Mouse (Mus musculus) embryo, embryonic 10.5 days (tissue): Measurements from ENCODE around the gene Mdga2.

Source experiments
- DNase-seq: peaks from one replicate; pipeline ENCODE4 v3.0.0-alpha.2; 2015; ENCODE audit warnings: low spot score

The Mdga2 gene

DNA sequence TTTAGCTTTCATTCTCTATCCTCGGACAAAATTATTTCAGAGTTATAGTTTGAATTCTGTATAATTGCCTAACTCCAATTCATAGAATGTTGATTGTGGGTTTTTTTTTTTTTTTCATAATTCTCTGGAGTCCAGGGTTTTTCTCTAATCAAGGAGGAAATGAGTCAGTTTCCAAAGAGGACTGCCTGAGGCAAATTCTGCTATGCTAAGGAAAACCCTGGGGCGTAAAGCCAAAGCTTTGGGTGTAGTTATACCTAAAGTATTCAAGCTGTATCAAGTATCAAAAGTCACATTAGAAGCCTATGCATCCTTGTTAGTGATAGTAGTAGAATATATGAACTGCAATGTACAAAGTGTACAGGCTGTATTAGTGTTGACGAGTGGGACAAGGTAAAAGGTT, 519.6 kb downstream of the Mdga2 start:
- no peak for DNase-seq

DNA sequence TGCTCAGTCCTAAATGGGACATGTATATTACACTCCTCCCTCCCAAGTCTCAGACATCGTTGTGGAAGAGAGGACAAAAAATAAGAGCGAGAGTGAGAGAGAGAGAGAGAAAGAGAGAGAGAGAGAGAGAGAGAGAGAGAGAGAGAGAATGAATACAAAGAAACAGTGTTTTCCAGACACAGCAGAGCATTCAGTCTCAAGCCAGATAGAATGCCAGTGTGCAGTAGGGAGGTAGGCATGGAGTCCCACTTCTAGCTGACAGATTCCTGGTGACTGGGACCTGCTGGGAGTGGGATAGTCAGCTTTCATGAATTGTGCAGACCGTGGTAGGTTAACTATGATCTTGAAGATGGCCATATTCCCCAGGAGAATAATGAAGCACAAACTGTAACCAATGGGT, 542.8 kb downstream of the Mdga2 start:
- no peak for DNase-seq

- DNase-seq = peak; percentile 36
Measured at GRCm38 (mm10) chr12:66648605-66649552, 573.5 kb downstream of the Mdga2 start.

GRCm38 (mm10) chr12:66640408-66640807, 581.9 kb downstream of the Mdga2 start:
- no peak for DNase-seq

- DNase-seq = no peak
Measured at GRCm38 (mm10) chr12:66619944-66620343, 602.4 kb downstream of the Mdga2 start.

DNA sequence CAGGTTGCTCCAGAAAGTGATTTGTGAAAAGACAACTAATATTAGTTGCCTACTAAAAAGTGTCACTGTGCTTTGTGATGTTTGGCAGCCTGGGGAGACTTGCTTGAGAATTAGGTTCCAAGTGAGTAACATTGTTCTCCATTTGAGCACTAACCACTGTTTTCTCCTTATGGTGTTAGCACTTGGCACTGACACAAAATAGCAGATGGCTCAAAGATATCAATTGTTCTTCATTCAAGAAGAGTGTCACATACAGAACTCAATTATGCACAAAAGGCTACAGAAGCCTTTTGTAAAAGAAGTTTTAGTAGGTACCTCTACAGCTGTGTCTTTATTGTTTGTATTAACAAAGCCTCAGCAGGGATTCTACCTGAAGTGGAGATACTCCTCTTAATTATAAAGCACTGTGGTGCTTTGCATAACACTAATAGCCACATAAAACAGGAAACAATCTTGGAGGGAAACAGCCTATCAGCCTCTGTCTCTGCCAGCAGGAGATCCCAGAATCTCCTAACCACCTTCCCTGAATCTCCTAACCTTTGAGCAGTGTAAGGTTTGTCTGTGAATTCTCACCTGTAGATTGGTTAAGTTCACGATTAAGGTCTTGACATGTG, 630.6 kb downstream of the Mdga2 start:
- DNase-seq = no peak

DNA sequence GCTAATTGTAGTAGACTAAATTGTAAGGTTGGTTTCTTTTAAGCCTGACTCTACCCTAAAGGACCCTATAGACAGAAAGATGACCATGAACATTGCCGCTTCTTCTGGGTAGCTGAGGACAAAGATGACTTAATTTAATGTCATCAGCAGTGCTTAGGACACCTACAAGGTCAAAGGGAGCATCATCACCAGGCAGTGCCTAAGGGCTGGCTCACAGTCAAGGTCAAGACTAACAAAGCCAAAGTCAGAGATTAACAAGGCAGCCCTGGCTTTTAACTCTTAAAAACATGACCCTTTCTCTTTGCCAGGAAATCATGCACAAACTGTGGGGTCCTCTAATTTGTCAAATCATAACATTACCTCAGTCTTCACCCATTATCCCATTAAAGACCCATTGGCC, 657.0 kb downstream of the Mdga2 start:
- no peak for DNase-seq

- DNase-seq = no peak
Measured at GRCm38 (mm10) chr12:66556846-66557245, 665.5 kb downstream of the Mdga2 start.

- no peak for DNase-seq
Measured at GRCm38 (mm10) chr12:66556178-66556820, 666.0 kb downstream of the Mdga2 start.

DNA sequence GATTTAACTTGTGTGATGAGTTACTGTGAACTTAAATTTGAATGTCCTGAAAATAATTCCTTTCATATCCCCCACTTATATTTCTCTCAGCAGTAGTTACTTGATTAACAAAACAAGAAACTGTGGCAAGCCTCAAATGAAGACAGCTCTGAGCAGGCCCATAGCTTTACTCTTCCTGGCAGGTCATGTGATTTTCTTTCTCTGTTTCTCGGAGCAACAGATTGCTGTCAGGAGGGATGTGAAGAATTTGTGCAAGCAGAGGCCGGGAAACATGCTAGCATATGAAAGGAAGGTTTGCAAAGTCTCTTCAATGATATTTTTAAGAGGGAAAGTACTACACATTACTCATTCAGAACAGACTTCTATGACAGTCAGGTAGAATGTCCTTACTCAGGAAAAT, 697.4 kb downstream of the Mdga2 start:
- DNase-seq = peak; percentile 10

DNA sequence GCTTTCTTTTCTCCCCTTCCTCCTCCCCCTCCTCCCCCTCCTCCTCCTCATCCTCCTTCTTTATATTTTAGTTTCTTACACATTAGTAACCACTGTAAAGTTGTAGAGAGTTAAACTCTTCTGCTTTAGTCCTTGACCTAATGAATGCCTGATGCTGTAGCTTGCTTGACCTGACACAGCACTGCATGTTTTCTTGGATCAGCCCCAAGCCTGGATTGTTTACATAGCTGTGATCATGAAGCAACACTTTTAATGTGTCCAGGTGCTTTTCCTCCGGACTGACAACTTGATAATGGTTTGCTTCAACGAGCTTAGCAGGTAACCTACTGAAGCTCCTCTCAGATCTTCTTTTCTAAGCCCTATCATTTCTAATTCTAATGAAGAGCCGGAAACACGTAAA, 723.1 kb downstream of the Mdga2 start:
- no peak for DNase-seq

GRCm38 (mm10) chr12:66470868-66471267, 751.5 kb downstream of the Mdga2 start:
- DNase-seq = peak; percentile 53

GRCm38 (mm10) chr12:66470243-66470863, 752.0 kb downstream of the Mdga2 start:
- peak; percentile 28 for DNase-seq

DNA sequence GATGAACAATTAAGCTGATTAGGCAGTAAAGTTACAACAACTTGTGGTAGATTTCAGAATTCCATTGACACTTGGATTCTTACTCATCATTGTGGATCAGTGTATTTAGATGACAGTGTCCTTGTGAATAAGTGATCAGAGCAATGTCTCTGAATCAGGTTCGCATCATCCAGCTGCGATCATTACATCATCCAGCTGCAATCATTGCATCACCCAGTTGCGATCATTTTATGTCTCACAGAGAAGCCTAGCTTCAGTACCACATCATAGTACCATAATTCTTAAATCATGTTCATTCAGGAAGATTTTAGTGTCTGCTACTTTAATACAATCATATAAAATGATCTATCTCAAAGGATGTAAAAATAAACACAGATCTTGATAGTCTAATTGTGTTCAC, 756.8 kb downstream of the Mdga2 start:
- no peak for DNase-seq

- DNase-seq = no peak
Measured at GRCm38 (mm10) chr12:66443340-66443739, 779.0 kb downstream of the Mdga2 start.
